Mouse (Mus musculus) lung, embryonic 14.5 days (tissue): ENCODE results near the gene Snx30. TPM values are rescaled to one million over a fixed set of nuclear protein-coding genes. Genes with fewer than 3 reads are reported as not detected.

Experiments used
- ATAC-seq: fragments of 200-750 bp; cut with Nextera tagmentation; 2 replicates; pipeline ENCODE4 v1.8.0; 2017; ENCODE audit warnings: mild to moderate bottlenecking, moderate TSS enrichment, moderate library complexity; ENCODE audit not compliant: insufficient read depth
- DNase-seq: peaks from one replicate; pipeline ENCODE4 v3.0.0-alpha.2; 2015
- H3K27ac ChIP-seq: fragments of 300-500 bp; sonication (generic); 2 replicates; pipeline ENCODE4 v1.5.1; 2014; ENCODE audit warnings: low read depth, mild to moderate bottlenecking, moderate library complexity
- H3K27me3 ChIP-seq: fragments of 300-500 bp; sonication (generic); 2 replicates; pipeline ENCODE4 v1.6.1; 2014; ENCODE audit warnings: low read length, control low read depth; ENCODE audit not compliant: insufficient read depth
- H3K36me3 ChIP-seq: fragments of 300-500 bp; sonication (generic); 2 replicates; pipeline ENCODE4 v1.6.1; 2014; ENCODE audit warnings: control low read depth; ENCODE audit not compliant: insufficient read depth
- H3K4me1 ChIP-seq: fragments of 300-500 bp; sonication (generic); 2 replicates; pipeline ENCODE4 v1.6.1; 2014; ENCODE audit warnings: antibody characterized with exemption, control low read depth; ENCODE audit not compliant: insufficient read depth
- H3K4me2 ChIP-seq: fragments of 300-500 bp; sonication (generic); 2 replicates; pipeline ENCODE4 v1.6.1; 2014; ENCODE audit warnings: mild to moderate bottlenecking
- H3K4me3 ChIP-seq: fragments of 300-500 bp; sonication (generic); 2 replicates; pipeline ENCODE4 v1.5.1; 2014; ENCODE audit warnings: low read depth, low read length
- H3K9ac ChIP-seq: fragments of 300-500 bp; sonication (generic); 2 replicates; pipeline ENCODE4 v1.6.1; 2014
- H3K9me3 ChIP-seq: fragments of 300-500 bp; sonication (generic); 2 replicates; pipeline ENCODE4 v1.6.1; 2016; ENCODE audit warnings: low read depth, low read length, control low read depth
- CTCF ChIP-seq: IDR thresholded peaks from 2 replicates; pipeline ENCODE4 v1.5.1; 2016; ENCODE audit warnings: antibody characterized with exemption, low read depth
- whole genome bisulfite sequencing: fragments of 180-500 bp; shearing (Covaris S2); extraction: QIAGEN DNeasy Blood & Tissue Kit; methylation state at CpG from one replicate; pipeline ENCODE4 v1.1.7; 2014; 5-methylcytosine and 5-hydroxymethylcytosine counted together
- polyA plus RNA-seq: library from polyadenylated mRNA; unstranded; fragments of >200 nt; fragmentation: Nextera tagmentation; extraction: Ambion mirVana; gene quantifications from 2 replicates; pipeline ENCODE4 v1.2.1, GENCODE M21; 2014

Snx30 gene
- polyA plus RNA-seq, 1 experiment from 2014 or later: 10.6 TPM

DNA sequence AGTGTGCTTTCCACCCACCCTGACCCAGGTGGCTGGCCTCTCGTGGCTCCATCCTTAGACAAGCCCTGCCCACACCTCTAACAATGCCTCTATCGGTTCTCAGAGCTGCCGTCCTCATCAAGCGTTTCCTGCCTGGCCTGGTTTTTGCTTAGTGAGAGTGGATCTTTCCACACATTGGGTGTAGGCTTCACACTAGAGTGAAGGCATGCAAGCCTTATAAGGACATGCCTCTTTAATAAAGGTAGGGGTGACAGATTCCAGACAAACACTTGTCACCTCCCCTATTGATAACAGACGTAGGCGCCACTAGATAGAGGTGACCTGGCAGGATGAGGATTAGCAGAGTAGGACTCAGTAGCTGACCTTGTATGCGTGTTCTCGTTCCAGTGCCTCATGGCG lies 92.9 kb downstream of the Snx30 start:
- no peaks in the 10 kb centered on the region for H3K4me1 ChIP-seq
- TF ChIP-seq CTCF: no peak

DNA sequence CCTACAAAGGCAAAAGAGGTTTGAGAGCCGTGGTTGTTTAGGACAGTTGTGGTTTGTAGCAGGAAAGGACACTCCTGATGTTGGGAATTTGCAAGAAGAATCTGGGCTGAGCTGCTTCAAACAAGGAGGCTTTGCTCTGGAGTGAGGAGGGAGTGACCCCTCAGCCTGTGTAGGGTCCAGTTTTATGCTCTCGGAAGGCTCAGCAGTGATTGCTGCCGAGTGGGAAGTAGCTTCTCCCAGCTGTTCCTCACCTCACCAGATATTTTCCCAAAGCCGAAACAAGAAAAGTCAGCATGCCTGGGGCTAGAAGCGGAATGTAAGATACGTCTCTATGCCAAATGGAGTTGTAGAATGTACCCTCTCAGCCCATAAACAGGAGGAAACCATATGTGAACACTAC lies 96.2 kb downstream of the Snx30 start:
- Histone ChIP-seq H3K9me3 (no peaks in the 10 kb centered on the region), H3K27ac (no peak overlapping the region), H3K27me3 (no peaks in the 10 kb centered on the region), H3K4me2 (no peak overlapping the region), H3K9ac (no peak overlapping the region), H3K4me1 (no peaks in the 10 kb centered on the region), H3K4me3 (no peak overlapping the region), H3K36me3 (peaks cover 12% of the 10 kb centered on the region)
- WGBS: 67% methylated on average over 6 of the region's 6 CpGs
- DNase-seq (peak; percentile 15), ATAC-seq (no peak)
- no peak for TF ChIP-seq CTCF

More for the DNA sequence above, 92.9 kb downstream of the Snx30 start:
- ATAC-seq (no peak), DNase-seq (no peak)
- no peaks in the 10 kb centered on the region for H3K9me3 ChIP-seq
- 63% methylated on average over 9 of the region's 9 CpGs for WGBS
- peaks cover 29% of the 10 kb centered on the region for H3K36me3 ChIP-seq
- no peak overlapping the region for H3K4me3 ChIP-seq
- no peak overlapping the region for H3K27ac ChIP-seq
- no peaks in the 10 kb centered on the region for H3K27me3 ChIP-seq
- no peak overlapping the region for H3K4me2 ChIP-seq
- no peak overlapping the region for H3K9ac ChIP-seq

DNA sequence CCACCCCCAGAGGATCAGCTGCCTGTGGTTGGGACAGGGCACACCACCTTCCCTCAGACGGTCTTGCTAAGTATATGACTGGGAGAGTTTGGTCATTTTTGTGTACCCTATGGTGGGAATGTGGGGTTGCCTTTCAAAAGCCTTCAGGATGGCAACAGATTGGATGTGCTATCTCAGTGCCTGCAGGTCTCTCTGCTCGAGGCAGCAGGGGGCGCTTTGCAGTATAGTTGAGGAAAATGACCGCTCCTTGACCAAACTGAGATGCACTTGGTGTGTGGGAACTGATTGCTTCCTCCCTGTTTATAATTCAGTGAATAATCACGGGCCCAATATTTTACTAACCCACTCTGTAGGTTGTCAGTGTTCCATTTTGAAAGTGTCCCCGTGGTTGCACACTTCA lies 96.9 kb downstream of the Snx30 start:
- ATAC-seq (no peak), DNase-seq (peak; percentile 19)
- H3K27ac ChIP-seq: no peak overlapping the region
- H3K4me2 ChIP-seq: no peak overlapping the region
- no peaks in the 10 kb centered on the region for H3K4me1 ChIP-seq
- H3K36me3 ChIP-seq: peaks cover 8% of the 10 kb centered on the region
- H3K27me3 ChIP-seq: no peaks in the 10 kb centered on the region
- no peak overlapping the region for H3K4me3 ChIP-seq
- WGBS: 66% methylated on average over 6 of the region's 6 CpGs
- peak; percentile 39; the same call in 1 of the 2 replicates for TF ChIP-seq CTCF
- no peak overlapping the region for H3K9ac ChIP-seq
- no peaks in the 10 kb centered on the region for H3K9me3 ChIP-seq

DNA sequence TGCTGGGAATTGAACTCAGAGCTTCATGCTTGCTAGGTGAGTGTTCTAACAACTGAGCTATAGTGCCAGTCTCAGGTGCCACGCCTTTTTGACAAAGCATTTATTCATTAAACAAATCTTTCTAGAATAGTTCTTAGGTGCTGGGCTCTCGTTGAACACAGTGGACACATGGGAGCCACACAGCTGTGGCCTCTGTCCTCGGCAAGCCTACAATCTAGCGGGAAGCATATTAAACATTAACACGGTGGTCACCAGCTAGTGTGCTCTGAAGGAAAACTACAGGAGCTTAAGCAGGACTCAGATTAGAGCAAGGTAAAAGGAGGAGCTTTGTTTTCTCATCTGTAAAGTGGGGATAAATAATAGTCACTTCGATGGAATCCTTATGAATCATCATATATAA lies 101.5 kb downstream of the Snx30 start:
- H3K4me2 ChIP-seq: no peak overlapping the region
- H3K4me3 ChIP-seq: no peak overlapping the region
- H3K36me3 ChIP-seq: no peaks in the 10 kb centered on the region
- H3K9me3 ChIP-seq: no peaks in the 10 kb centered on the region
- H3K27me3 ChIP-seq: no peaks in the 10 kb centered on the region
- no peak for TF ChIP-seq CTCF
- DNase-seq (no peak), ATAC-seq (no peak)
- H3K27ac ChIP-seq: no peak overlapping the region
- H3K4me1 ChIP-seq: no peaks in the 10 kb centered on the region
- WGBS: 67% methylated on average over 6 of the region's 6 CpGs
- no peak overlapping the region for H3K9ac ChIP-seq

DNA sequence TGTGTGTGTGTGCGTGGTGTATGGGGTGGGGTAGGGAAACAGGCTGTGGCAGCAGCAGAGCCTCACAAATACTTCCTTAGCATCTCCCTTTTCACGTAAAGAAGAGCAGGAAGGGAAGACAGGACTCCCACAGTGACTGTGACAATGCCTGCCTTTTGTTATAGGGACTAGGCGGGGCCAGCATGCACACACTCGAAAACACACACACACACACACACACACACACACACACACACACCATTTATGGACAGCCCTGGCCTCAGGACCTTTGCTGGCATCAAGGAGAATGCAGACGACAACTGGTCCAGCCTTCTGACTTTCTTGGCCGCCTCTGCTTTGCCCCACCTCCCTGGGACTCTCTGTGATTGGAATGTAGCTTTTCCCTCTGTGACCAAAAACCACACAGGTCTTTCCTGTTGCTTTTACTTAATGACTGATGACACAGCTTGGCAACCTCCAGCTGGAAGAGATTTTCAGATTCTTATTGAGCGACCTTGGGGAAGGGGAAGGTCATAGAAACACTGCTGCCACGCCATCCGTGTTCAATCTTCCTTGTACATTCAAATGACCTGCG lies 102.1 kb downstream of the Snx30 start:
- Histone ChIP-seq H3K27ac (no peak overlapping the region), H3K9ac (no peak overlapping the region), H3K4me1 (no peaks in the 10 kb centered on the region), H3K9me3 (no peaks in the 10 kb centered on the region), H3K27me3 (no peaks in the 10 kb centered on the region), H3K4me2 (no peak overlapping the region), H3K36me3 (no peaks in the 10 kb centered on the region), H3K4me3 (no peak overlapping the region)
- ATAC-seq (no peak), DNase-seq (no peak)
- 46% methylated on average over 10 of the region's 10 CpGs for WGBS
- no peak for TF ChIP-seq CTCF

- Histone ChIP-seq H3K27me3 (0 out of 2 replicates have a peak, but pooled peaks cover under 1% of the 10 kb centered on the region), H3K4me2 (no peak overlapping the region), H3K27ac (no peak overlapping the region), H3K9me3 (no peaks in the 10 kb centered on the region), H3K36me3 (no peaks in the 10 kb centered on the region), H3K4me3 (no peak overlapping the region), H3K4me1 (no peaks in the 10 kb centered on the region), H3K9ac (no peak overlapping the region)
- WGBS: 87% methylated on average over 2 of the region's 2 CpGs
- ATAC-seq (no peak), DNase-seq (no peak)
- no peak for TF ChIP-seq CTCF
Measured at GRCm38 (mm10) chr4:59908785-59909184, 103.1 kb downstream of the Snx30 start.

- ATAC-seq (peak; percentile 74; the same call in 1 of the 2 replicates), DNase-seq (no peak)
- H3K27ac ChIP-seq: no peak within 1 kb of the TSS
- no peaks in the 10 kb centered on the region for H3K9me3 ChIP-seq
- no peaks in the 10 kb centered on the region for H3K36me3 ChIP-seq
- no peak within 1 kb of the TSS for H3K9ac ChIP-seq
- peak within 1 kb of the TSS; percentile 37; the same call in 1 of the 2 replicates for H3K4me2 ChIP-seq
- no peak for TF ChIP-seq CTCF
- no peaks in the 10 kb centered on the region for H3K4me1 ChIP-seq
- H3K27me3 ChIP-seq: peaks cover 10% of the 10 kb centered on the region; the same call in 1 of the 2 replicates
- H3K4me3 ChIP-seq: no peak within 1 kb of the TSS
- WGBS: 14% methylated on average over 22 of the region's 22 CpGs
Measured at GRCm38 (mm10) chr4:59914608-59915403, 109.2 kb downstream of the Snx30 start, which contains the start of gene Slc46a2. Gene Slc46a2, minus strand, starts transcription at chr4:59915056.
